Mouse (Mus musculus) brown adipose tissue, adult 24 weeks (tissue): ENCODE measurements around the gene Bricd5. TPM values are rescaled to one million over a fixed set of nuclear protein-coding genes. Genes with fewer than 3 reads are reported as not detected.

Experiments
- H3K27ac ChIP-seq: fragments of 200-500 bp; replicated peaks from 2 replicates; pipeline ENCODE4 v1.5.1; 2012; ENCODE audit warnings: low read depth, mild to moderate bottlenecking, low read length
- H3K4me1 ChIP-seq: fragments of 200-500 bp; 2 replicates; pipeline ENCODE4 v1.6.1; 2012; ENCODE audit warnings: low read length, mixed read lengths; ENCODE audit not compliant: control insufficient read depth, insufficient read depth, insufficient read length
- H3K4me3 ChIP-seq: fragments of 200-500 bp; 2 replicates; pipeline ENCODE4 v1.5.1; 2012; ENCODE audit warnings: low read depth, mild to moderate bottlenecking, low read length, moderate library complexity; ENCODE audit not compliant: insufficient read depth
- polyA plus RNA-seq: library from polyadenylated mRNA; stranded (reverse); fragments of >200 nt; gene quantifications from 2 replicates; pipeline ENCODE4 v1.2.4, GENCODE M21; 2012; ENCODE audit not compliant: missing spikeins, insufficient read depth, insufficient read length

Bricd5 gene
- polyA plus RNA-seq, 1 experiment, result not detected

DNA sequence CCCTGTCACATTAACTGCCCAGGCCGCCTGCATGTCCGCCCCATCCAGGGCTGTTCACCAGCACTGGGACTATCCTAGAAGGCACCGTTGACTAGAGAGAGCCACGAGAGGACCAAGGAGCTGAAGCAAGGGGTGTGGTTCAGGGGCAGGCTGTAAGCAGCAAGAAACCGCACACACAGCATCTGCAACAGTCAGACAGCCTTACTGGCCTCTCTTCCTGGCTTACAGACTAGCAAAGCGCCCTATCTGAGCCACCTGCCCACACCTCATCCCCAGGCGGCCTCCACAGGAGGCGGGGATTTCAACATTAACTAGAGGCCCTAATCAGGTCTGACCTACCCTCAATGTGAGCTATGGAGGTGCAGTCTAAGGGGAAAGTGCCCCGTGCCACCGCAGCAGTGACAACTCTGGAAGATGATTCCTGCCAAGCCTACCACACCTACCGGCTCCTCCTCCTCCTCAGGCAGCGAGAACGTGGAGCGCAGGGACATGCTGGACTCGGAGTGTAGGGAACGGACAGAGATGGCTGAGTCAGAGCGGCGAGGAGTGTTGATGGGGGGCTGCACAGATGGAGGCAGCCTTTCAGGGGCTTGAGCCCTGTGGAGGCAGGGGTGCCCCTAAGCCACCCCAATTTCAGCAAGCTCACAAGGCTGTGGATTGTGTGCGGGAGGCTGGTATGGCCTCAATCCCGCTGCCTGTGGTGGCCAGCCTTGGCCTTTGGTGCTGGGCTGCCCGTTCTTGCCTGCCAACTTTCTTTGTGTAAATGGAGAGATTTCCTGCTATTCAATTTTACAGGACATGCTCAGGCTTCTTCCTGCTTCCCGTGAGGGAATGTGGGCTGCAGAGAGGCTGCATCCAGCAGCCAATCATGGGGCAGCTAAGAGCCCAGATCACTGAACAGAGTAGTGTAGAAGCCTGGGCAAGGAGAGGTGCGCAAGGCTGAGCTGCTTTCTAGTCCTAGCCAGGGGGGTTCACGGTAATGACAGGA lies 40.9 kb downstream of the Bricd5 start:
- Histone ChIP-seq H3K4me1 (peaks cover 3% of the 10 kb centered on the region; the same call in 1 of the 2 replicates), H3K27ac (peak overlapping the region; percentile 81), H3K4me3 (peak overlapping the region; percentile 53)

DNA sequence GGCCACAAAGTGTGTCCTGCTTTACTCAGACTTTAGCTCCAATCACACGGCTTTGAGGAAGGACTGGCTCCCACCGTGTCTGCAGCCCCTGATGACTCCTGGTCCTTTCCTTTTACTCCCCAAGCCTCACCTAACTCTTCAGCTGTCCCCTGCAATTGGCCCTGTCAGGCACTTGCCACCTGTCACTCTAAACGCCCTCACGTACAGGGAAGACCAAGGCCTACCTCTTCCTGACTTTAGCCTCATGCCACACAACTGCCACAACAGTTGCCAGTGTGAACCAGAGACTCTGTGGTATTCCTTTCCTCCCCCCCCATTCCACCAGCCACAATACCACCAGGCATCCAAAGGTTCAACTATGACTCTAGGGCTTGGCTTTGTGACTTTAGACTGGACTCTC lies 46.8 kb downstream of the Bricd5 start:
- Histone ChIP-seq H3K27ac (no peak overlapping the region), H3K4me3 (no peak overlapping the region), H3K4me1 (peaks cover 3% of the 10 kb centered on the region; the same call in 1 of the 2 replicates)

DNA sequence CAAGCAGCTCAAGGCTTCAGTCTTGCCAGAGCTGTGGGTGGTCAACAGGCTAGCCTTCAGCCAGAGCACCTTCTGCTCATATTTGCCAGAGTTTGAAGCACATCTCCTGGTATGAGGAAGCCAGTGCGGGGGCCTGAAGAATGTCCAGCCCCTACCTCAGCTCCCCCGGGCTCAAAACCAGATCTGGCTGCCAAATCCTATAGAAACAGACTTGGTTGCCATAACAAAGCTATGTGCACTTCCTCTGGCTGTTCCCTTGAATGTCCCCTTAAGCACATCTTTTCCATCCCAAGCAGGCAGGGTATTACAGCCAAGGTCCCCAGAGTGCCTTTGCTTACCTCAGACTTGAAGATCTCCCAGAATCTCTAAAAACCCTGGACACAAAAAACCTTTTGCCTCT lies 51.0 kb downstream of the Bricd5 start:
- Histone ChIP-seq H3K4me3 (no peak overlapping the region), H3K27ac (no peak overlapping the region), H3K4me1 (peaks cover 9% of the 10 kb centered on the region; the same call in 1 of the 2 replicates)

Other genes with a start within 250 kb of the Bricd5 start
- 0.79 TPM in 1 of 2 replicates, not detected in the other for gene Ccnf, start 222.4 kb upstream of the Bricd5 start, polyA plus RNA-seq
- not detected in 2 replicates for gene Abca17, start 122.8 kb upstream of the Bricd5 start, polyA plus RNA-seq
- 6.7 and 8.3 TPM in 2 replicates for gene Abca3, start 121.9 kb upstream of the Bricd5 start, polyA plus RNA-seq
- gene Rnps1, start 59.3 kb upstream of the Bricd5 start, polyA plus RNA-seq, result 44.3 and 47.2 TPM in 2 replicates
- 1,121 and 1,239 TPM in 2 replicates for gene Eci1, start 47.2 kb upstream of the Bricd5 start, polyA plus RNA-seq
- not detected in 2 replicates for gene Dnase1l2, start 30.8 kb upstream of the Bricd5 start, polyA plus RNA-seq
- 6.9 and 7.0 TPM in 2 replicates for gene E4f1, start 3.6 kb upstream of the Bricd5 start, polyA plus RNA-seq
- 40.0 and 47.3 TPM in 2 replicates for gene Pgp, start 3.5 kb upstream of the Bricd5 start, polyA plus RNA-seq
- gene Mlst8, start 5.2 kb downstream of the Bricd5 start, polyA plus RNA-seq, result 6.6 and 9.8 TPM in 2 replicates
- gene Caskin1, start 14.7 kb downstream of the Bricd5 start, polyA plus RNA-seq, result not detected in 2 replicates
- gene Traf7, start 54.1 kb downstream of the Bricd5 start, polyA plus RNA-seq, result 32.1 and 42.0 TPM in 2 replicates
- not detected in 2 replicates for gene Rab26, start 60.3 kb downstream of the Bricd5 start, polyA plus RNA-seq
- gene Pkd1, start 76.0 kb downstream of the Bricd5 start, polyA plus RNA-seq, result 8.2 and 10.1 TPM in 2 replicates
- 67.6 and 69.2 TPM in 2 replicates for gene Tsc2, start 158.7 kb downstream of the Bricd5 start, polyA plus RNA-seq
- 3.4 and 7.7 TPM in 2 replicates for gene Nthl1, start 158.8 kb downstream of the Bricd5 start, polyA plus RNA-seq
- gene Slc9a3r2, start 176.4 kb downstream of the Bricd5 start, polyA plus RNA-seq, result 20.1 and 32.2 TPM in 2 replicates
- gene Npw, start 184.6 kb downstream of the Bricd5 start, polyA plus RNA-seq, result not detected in 2 replicates
- gene Zfp598, start 195.8 kb downstream of the Bricd5 start, polyA plus RNA-seq, result 9.2 and 10.0 TPM in 2 replicates
- gene Syngr3, start 216.1 kb downstream of the Bricd5 start, polyA plus RNA-seq, result not detected in 2 replicates
- 32.8 and 36.9 TPM in 2 replicates for gene Gfer, start 222.3 kb downstream of the Bricd5 start, polyA plus RNA-seq
- gene Noxo1, start 222.3 kb downstream of the Bricd5 start, polyA plus RNA-seq, result 1.1 TPM in 1 of 2 replicates, not detected in the other
- gene Tbl3, start 233.8 kb downstream of the Bricd5 start, polyA plus RNA-seq, result 19.9 TPM in 2 replicates
- not detected in 2 replicates for gene Rnf151, start 244.2 kb downstream of the Bricd5 start, polyA plus RNA-seq
- gene Rps2, start 244.2 kb downstream of the Bricd5 start, polyA plus RNA-seq, result 608 and 619 TPM in 2 replicates